9 mouse cellular contexts compared by ENCODE assay signal in genomic region chr9:27790725-27791638, GRCm38 (mm10). TPM values are rescaled to one million over a fixed set of nuclear protein-coding genes. Genes with fewer than 3 reads are reported as not detected.
DNase-seq lines count a peak whose midpoint lies in the region; ATAC-seq lines count a peak whose summit lies in the region.
"Had no signal": no experiment of that assay in that cellular context is flagged by ENCODE, and none has a peak within 500 bp of the region (broad histone marks: within the 10 kb centered on the region; RNA-seq: fewer than 3 reads in every experiment).

TSS of gene Opcml (plus strand) at chr9:27790775.

- 2% methylated on average over 28 of the region's 28 CpGs for WGBS in hindbrain, embryonic 13.5 days
- whole genome bisulfite sequencing in limb, embryonic 15.5 days = 2% methylated on average over 28 of the region's 28 CpGs

- H3K9ac ChIP-seq in hindbrain, embryonic 13.5 days = peak within 1 kb of the TSS; percentile 75
- 0 out of 2 replicates have a peak within 1 kb of the TSS, but pooled peaks have one; percentile 20 for H3K9ac ChIP-seq in limb, embryonic 15.5 days

- peak within 1 kb of the TSS; percentile 83 for H3K27ac ChIP-seq in hindbrain, embryonic 13.5 days
- H3K27ac ChIP-seq in limb, embryonic 15.5 days = no peak within 1 kb of the TSS

- peak within 1 kb of the TSS; percentile 67 for H3K4me2 ChIP-seq in hindbrain, embryonic 13.5 days
- H3K4me2 ChIP-seq in limb, embryonic 15.5 days = peak within 1 kb of the TSS; percentile 51

- H3K9me3 ChIP-seq in hindbrain, embryonic 13.5 days = no peaks in the 10 kb centered on the region
- H3K9me3 ChIP-seq in limb, embryonic 15.5 days = no peaks in the 10 kb centered on the region

- peak; percentile 91 for ATAC-seq in hindbrain, embryonic 13.5 days (ENCODE audit: low FRiP score)
- no peak for ATAC-seq in limb, embryonic 15.5 days (ENCODE audit: insufficient number of reproducible peaks, low FRiP score, low TSS enrichment, low read depth)
- no peak for ATAC-seq in megakaryocyte-erythroid progenitor cell, adult 5-6 weeks (replicated peaks; ENCODE audit: low FRiP score, low TSS enrichment, poor library complexity, severe bottlenecking)

- H3K4me1 ChIP-seq in hindbrain, embryonic 13.5 days (replicated peaks) = peaks cover 19% of the 10 kb centered on the region
- peaks cover 11% of the 10 kb centered on the region; the same call in 1 of the 2 replicates for H3K4me1 ChIP-seq in limb, embryonic 15.5 days

- DNase-seq in layer of hippocampus, adult 11-12 months (ENCODE audit: low spot score) = peak; percentile 61
- no peak for DNase-seq in layer of hippocampus, adult 9-10 months (ENCODE audit: low spot score)
- DNase-seq in embryo, embryonic 10.5 days (ENCODE audit: low spot score) = peak; percentile 53
- peak; percentile 48 to 51 for DNase-seq in right cerebral cortex, postnatal 36 days (ENCODE audit: low spot score in 2 of 2)
- no peak for DNase-seq in testis, postnatal 10 days (ENCODE audit: low spot score)

- H3K4me3 ChIP-seq in hindbrain, embryonic 13.5 days = peak within 1 kb of the TSS; percentile 49
- H3K4me3 ChIP-seq in limb, embryonic 15.5 days = peak within 1 kb of the TSS; percentile 31
- H3K4me3 ChIP-seq: myocyte had no signal

- H3K27me3 ChIP-seq in hindbrain, embryonic 13.5 days = peaks cover 44% of the 10 kb centered on the region
- H3K27me3 ChIP-seq in limb, embryonic 15.5 days = peaks cover 50% of the 10 kb centered on the region

- no peaks in the 10 kb centered on the region for H3K36me3 ChIP-seq in hindbrain, embryonic 13.5 days
- no peaks in the 10 kb centered on the region for H3K36me3 ChIP-seq in limb, embryonic 15.5 days

RNA-seq across cellular contexts. Expression of gene Opcml, which starts in this region (rescaled TPM):
- polyA plus RNA-seq in hindbrain, embryonic 13.5 days (2015; fragmentation: Nextera tagmentation; extraction: Ambion mirVana) = 25.1 and 25.8 TPM in 2 replicates
- polyA plus RNA-seq in limb, embryonic 15.5 days (2015; fragmentation: Nextera tagmentation; extraction: Ambion mirVana) = 3.9 and 4.9 TPM in 2 replicates
- total RNA-seq in megakaryocyte-erythroid progenitor cell, adult 5-6 weeks (2014; fragmentation: Nextera tagmentation) = 0.22 TPM in 1 of 2 replicates, not detected in the other
- not detected in 2 replicates for total RNA-seq in megakaryocyte-erythroid progenitor cell, adult 5-6 weeks (2017)
- polyA plus RNA-seq: myocyte had no signal

Comparison
In these comparisons a context has a peak if more than half of its experiments do, and no peak if none do; other contexts are left out.
1. DNase-seq: peak in layer of hippocampus, adult 11-12 months (single experiment), embryo, embryonic 10.5 days (single experiment) and right cerebral cortex, postnatal 36 days (2 of 2); none in layer of hippocampus, adult 9-10 months (single experiment) and testis, postnatal 10 days (single experiment).